Mouse (Mus musculus) CD8-positive naive resting alpha-beta T cell, adult 2 months (primary cell): ENCODE measurements around the gene Zfp697.
"Not testable (repeated sequence)": the region's sequence is repeated elsewhere in the genome, so short reads cannot be mapped to it uniquely, and the experiment has no call there.

Source experiments
- DNase-seq, 2 experiments: peaks; one replicate each; pipeline ENCODE4 v3.0.0; 2022; ENCODE audit warnings: low read depth in 2 of 2, low spot score in 2 of 2

Zfp697 gene

GRCm38 (mm10) chr3:98418991-98419785 lies 36.9 kb downstream of the Zfp697 start:
- DNase-seq: no peak

- no peak for DNase-seq
Measured at GRCm38 (mm10) chr3:98419786-98420070, 37.5 kb downstream of the Zfp697 start.

- DNase-seq: no peak
Measured at GRCm38 (mm10) chr3:98422926-98423325, 40.7 kb downstream of the Zfp697 start.

- no peak for DNase-seq
Measured at GRCm38 (mm10) chr3:98426749-98427148, 44.5 kb downstream of the Zfp697 start.

GRCm38 (mm10) chr3:98427260-98427599 lies 45.0 kb downstream of the Zfp697 start:
- DNase-seq: no peak

- no peak for DNase-seq
Measured at GRCm38 (mm10) chr3:98427600-98428448, 45.6 kb downstream of the Zfp697 start.

- no peak for DNase-seq
Measured at GRCm38 (mm10) chr3:98428449-98428775, 46.2 kb downstream of the Zfp697 start.

- no peak for DNase-seq
Measured at GRCm38 (mm10) chr3:98428928-98429525, 46.8 kb downstream of the Zfp697 start.

GRCm38 (mm10) chr3:98434088-98434816 lies 52.0 kb downstream of the Zfp697 start:
- DNase-seq: no peak

- no peak for DNase-seq
Measured at GRCm38 (mm10) chr3:98435030-98435429, 52.8 kb downstream of the Zfp697 start.

- DNase-seq: not testable (repeated sequence)
Measured at GRCm38 (mm10) chr3:98442245-98442644, 60.0 kb downstream of the Zfp697 start.

GRCm38 (mm10) chr3:98443149-98443779 lies 61.0 kb downstream of the Zfp697 start:
- not testable (repeated sequence) for DNase-seq

- not testable (repeated sequence) for DNase-seq
Measured at GRCm38 (mm10) chr3:98443924-98444323, 61.7 kb downstream of the Zfp697 start.

GRCm38 (mm10) chr3:98453786-98454185 lies 71.5 kb downstream of the Zfp697 start:
- DNase-seq: not testable (repeated sequence)

GRCm38 (mm10) chr3:98457026-98457425 lies 74.8 kb downstream of the Zfp697 start, which contains the start of gene Gm4450:
Gene Gm4450 (minus strand): TSS chr3:98457126.
- DNase-seq: not testable (repeated sequence)

- not testable (repeated sequence) for DNase-seq
Measured at GRCm38 (mm10) chr3:98469323-98469722, 87.1 kb downstream of the Zfp697 start.

- DNase-seq: not testable (repeated sequence)
Measured at GRCm38 (mm10) chr3:98471057-98471456, 88.8 kb downstream of the Zfp697 start.

- DNase-seq: not testable (repeated sequence)
Measured at GRCm38 (mm10) chr3:98471499-98471898, 89.2 kb downstream of the Zfp697 start.

- DNase-seq: not testable (repeated sequence)
Measured at GRCm38 (mm10) chr3:98494184-98494583, 111.9 kb downstream of the Zfp697 start.

- DNase-seq: not testable (repeated sequence)
Measured at GRCm38 (mm10) chr3:98495055-98495454, 112.8 kb downstream of the Zfp697 start.

- DNase-seq: not testable (repeated sequence)
Measured at GRCm38 (mm10) chr3:98496762-98497161, 114.5 kb downstream of the Zfp697 start.
